Mouse (Mus musculus): ENCODE measurements around the gene Snrpd3.
A peak's percentile ranks its signal among the peaks of the same experiment; 100 is the strongest.

Snrpd3 gene

DNA sequence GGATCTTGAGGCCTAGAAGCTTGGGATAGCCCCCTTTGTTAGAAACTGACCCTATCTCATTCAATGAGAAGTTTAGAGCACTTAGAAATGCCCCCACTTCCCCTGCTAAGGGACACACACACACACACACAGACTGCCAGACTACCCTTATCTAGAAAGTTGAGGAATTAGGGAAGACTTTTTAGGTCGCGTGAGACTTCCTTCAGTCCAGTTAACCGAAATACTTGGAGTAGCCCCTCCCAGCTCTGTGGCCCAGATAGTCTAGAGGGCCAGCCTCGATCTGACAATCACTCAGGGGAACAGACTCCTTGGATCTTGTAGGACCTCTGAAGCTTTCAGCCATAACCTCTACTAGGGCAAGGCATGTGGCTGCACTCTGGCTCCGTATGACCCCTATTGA lies 50.7 kb downstream of the Snrpd3 start:
- no peak for DNase-seq (ENCODE audit: low spot score)

DNA sequence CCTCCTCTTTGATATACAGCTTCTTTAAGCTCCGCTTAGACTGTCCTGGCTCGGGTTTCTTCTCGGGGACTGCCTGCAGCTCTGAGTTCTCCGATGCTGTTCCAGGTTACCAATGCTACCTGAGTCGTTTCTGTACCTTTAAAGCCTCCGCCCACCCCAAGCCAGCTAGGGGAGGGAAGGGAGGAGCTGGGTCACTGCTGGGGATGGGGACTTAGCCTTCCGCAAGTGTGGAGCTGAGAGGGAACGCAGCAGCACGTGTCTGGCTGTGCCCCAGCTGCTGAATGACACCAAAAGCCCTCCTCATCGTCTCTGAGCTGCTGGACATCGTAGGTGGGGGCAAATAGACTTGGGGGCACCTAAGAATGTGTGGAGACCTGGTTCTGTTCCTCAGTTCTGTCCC lies 51.1 kb downstream of the Snrpd3 start:
- DNase-seq (ENCODE audit: low spot score) = no peak

- DNase-seq (ENCODE audit: low spot score) = no peak
These were observed 51.5 kb downstream of the Snrpd3 start for GRCm38 (mm10) chr10:75568851-75569250.

DNA sequence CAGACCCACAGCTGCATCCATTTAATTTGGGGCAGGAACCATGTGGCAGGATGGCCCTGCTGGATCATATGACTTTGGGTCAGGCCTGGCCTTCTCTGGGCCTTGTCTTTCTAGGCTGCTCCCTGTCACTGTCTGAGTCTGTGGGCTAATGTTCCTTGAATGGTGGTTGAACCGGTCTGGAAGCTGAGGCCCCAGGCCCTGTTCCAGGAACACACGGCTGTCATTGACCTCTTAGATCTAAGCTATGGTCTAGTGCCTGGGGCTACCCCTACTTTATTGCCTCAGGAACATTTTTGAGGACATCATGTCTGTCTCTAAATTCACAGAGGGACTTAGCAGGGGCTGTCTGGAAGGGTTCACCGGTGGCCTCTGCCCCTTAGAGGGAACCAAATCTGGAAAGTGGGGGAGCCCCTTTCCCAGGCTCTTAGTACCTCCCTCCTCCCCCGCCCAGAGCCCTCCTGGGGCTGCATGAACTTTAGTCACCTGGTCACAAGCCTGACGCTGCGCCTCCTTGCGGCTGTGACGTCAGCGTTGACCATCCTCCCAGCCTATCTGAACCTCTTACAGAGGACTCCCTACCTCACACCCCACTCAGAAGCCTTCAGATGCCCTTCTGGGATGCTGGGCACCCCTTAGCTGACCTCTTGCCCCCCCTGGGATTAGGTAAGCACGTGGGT lies 53.8 kb downstream of the Snrpd3 start:
- DNase-seq (ENCODE audit: low spot score) = no peak

GRCm38 (mm10) chr10:75571937-75572336 lies 54.6 kb downstream of the Snrpd3 start:
- DNase-seq (ENCODE audit: low spot score) = no peak

DNA sequence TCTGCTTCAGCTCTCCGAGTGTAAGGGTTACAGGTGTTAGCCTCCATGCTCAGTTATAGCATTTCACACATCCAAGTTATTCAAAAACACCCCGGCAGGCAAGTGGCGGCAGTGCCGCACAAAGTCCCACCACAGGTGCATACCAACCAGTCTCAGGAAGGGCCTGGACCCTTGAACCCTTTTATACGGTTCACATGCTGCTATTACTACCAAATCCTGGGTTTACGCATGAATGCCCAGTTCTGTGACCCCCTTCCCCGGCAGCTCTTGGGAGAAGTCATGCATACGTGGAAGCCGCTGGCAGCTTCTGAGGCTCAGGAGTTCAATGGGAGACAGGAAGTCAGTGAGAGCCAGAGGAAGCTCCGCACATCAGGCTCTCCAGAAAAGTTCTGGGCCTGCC lies 55.8 kb downstream of the Snrpd3 start:
- no peak for DNase-seq (ENCODE audit: low spot score)

DNA sequence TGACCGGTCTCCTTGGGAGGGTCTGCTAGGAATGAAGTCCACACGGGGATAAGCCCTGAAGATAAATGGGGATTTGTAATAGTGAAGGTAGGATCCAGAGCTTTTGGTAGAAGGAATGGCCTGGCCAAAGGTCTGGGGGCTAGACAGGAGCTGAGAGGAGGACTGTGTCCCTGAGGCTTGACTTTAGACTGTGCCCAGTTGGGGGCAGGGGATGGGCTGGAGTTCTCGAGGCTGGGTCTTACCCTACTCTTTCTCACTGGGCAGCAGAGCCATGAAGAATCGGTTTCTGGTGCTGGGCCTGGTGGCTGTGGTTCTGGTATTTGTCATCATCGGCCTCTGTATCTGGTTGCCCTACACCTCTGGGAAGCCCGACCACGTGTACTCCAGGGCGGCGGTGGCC lies 56.6 kb downstream of the Snrpd3 start:
- no peak for DNase-seq (ENCODE audit: low spot score)

DNA sequence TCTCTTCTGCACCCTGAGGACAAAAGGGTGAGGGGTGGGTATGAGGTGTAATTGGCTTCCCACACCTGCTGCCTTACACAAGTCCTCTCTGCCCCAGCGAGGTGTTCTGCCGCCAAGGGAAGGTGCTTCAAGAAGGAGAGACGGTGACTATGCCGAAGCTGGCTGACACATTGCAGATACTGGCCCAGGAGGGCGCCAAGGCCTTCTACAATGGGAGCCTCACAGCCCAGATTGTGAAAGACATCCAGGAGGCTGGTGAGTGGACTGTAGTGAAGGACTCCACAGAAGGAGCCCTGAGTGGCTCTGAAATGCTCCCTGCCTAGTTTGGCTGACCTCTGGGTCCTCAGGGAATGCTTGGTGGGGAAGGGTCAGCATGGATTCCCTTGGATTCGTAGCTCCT lies 61.8 kb downstream of the Snrpd3 start:
- DNase-seq (ENCODE audit: low spot score) = no peak

DNA sequence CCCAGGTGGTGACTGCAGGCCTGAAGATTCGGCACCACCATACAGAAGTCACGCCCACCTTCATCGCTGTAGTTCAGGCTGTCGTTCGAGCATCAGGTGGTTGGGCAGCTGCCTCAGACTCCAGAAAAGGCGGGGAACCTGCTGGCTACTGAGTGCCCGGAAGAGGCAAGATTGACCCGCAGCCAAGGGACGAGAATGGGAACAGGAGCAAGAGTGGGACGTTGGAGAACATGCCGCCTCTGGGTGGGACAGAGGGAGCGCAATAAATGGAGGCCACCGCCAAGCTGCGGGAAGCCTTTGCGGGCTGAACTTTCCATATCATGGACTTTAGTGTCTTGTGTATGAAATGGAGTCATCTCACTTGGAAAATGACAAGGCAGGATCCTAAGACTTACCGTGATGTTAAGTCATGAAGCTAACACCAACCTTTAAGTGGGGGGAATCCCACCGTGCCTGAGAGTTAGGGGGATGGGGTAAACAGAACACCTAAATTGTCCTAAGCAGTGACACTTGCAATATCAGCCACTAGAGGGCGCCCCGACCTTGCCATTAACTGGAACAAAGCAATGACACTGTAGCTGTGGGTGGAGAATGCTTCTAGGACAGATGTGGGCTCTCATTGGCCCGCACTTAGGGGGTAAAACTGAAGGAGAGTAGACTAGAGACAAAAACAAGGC lies 68.7 kb downstream of the Snrpd3 start:
- DNase-seq (ENCODE audit: low spot score) = peak; percentile 83

GRCm38 (mm10) chr10:75586553-75586879 lies 69.2 kb downstream of the Snrpd3 start:
- no peak for DNase-seq (ENCODE audit: low spot score)

Data from ovary, postnatal 36 days (tissue).